Mouse (Mus musculus) granulocyte monocyte progenitor cell, adult 5-6 weeks (primary cell): Measurements from ENCODE around the gene Cltrn. TPM values are rescaled to one million over a fixed set of nuclear protein-coding genes. Genes with fewer than 3 reads are reported as not detected.

Experiments used
- ATAC-seq: replicated peaks from 2 replicates; pipeline ENCODE4 v1.8.0; 2016; ENCODE audit warnings: mild to moderate bottlenecking, moderate TSS enrichment, inconsistent platforms; ENCODE audit not compliant: poor library complexity, severe bottlenecking
- total RNA-seq, 2 experiments: library from RNA; stranded (forward) in 1 of 2; stranded (reverse) in 1 of 2; fragments of 200-712, 200-1000 nt in 1 of 2; fragments of >200 nt in 1 of 2; fragmentation: Nextera tagmentation in 1 of 2; gene quantifications; 2 replicates each; pipeline ENCODE4 v1.2.3; 2014 to 2017

Cltrn gene
- total RNA-seq, 2 experiments from 2014 or later = not detected

GRCm38 (mm10) chrX:164133531-164133930 is 44.9 kb downstream of the Cltrn start:
- no peak for ATAC-seq

GRCm38 (mm10) chrX:164135304-164135818 is 46.7 kb downstream of the Cltrn start:
- no peak for ATAC-seq

GRCm38 (mm10) chrX:164139032-164139431 is 50.4 kb downstream of the Cltrn start, which contains the start of gene Ace2:
TSS of gene Ace2 (plus strand) at chrX:164139332.
- no peak for ATAC-seq

- no peak for ATAC-seq
Observed at GRCm38 (mm10) chrX:164145463-164146250, 57.0 kb downstream of the Cltrn start.

- no peak for ATAC-seq
Observed at GRCm38 (mm10) chrX:164152703-164153102, 64.1 kb downstream of the Cltrn start.

- ATAC-seq = no peak
Observed at GRCm38 (mm10) chrX:164153606-164154005, 65.0 kb downstream of the Cltrn start.

- no peak for ATAC-seq
Observed at GRCm38 (mm10) chrX:164154594-164154993, 66.0 kb downstream of the Cltrn start.

GRCm38 (mm10) chrX:164164681-164165080 is 76.1 kb downstream of the Cltrn start:
- ATAC-seq = no peak

Other genes starting within 250 kb of the Cltrn start
- gene Ap1s2, start 179.8 kb upstream of the Cltrn start, total RNA-seq (2014; fragmentation: Nextera tagmentation) = 48.8 and 68.5 TPM in 2 replicates
- gene Ap1s2, start 179.8 kb upstream of the Cltrn start, total RNA-seq (2017) = 32.0 and 38.7 TPM in 2 replicates
- gene Zrsr2, start 130.2 kb upstream of the Cltrn start, total RNA-seq (2014; fragmentation: Nextera tagmentation) = 28.7 and 44.5 TPM in 2 replicates
- 42.5 and 65.0 TPM in 2 replicates for gene Zrsr2, start 130.2 kb upstream of the Cltrn start, total RNA-seq (2017)
- not detected in 2 replicates for gene Car5b, start 60.8 kb upstream of the Cltrn start, total RNA-seq (2014; fragmentation: Nextera tagmentation)
- 0.43 TPM in 1 of 2 replicates, not detected in the other for gene Car5b, start 60.8 kb upstream of the Cltrn start, total RNA-seq (2017)
- 8.6 and 16.6 TPM in 2 replicates for gene Siah1b, start 12.3 kb upstream of the Cltrn start, total RNA-seq (2014; fragmentation: Nextera tagmentation)
- 13.1 and 17.0 TPM in 2 replicates for gene Siah1b, start 12.3 kb upstream of the Cltrn start, total RNA-seq (2017)
- gene Ace2, start 50.5 kb downstream of the Cltrn start, total RNA-seq (2014; fragmentation: Nextera tagmentation) = not detected in 2 replicates
- gene Ace2, start 50.5 kb downstream of the Cltrn start, total RNA-seq (2017) = not detected in 2 replicates
- 4.7 and 5.5 TPM in 2 replicates for gene Bmx, start 169.4 kb downstream of the Cltrn start, total RNA-seq (2014; fragmentation: Nextera tagmentation)
- gene Bmx, start 169.4 kb downstream of the Cltrn start, total RNA-seq (2017) = 5.0 and 10.1 TPM in 2 replicates
- gene Pir, start 180.5 kb downstream of the Cltrn start, total RNA-seq (2014; fragmentation: Nextera tagmentation) = 3.6 TPM in 1 of 2 replicates, not detected in the other
- gene Pir, start 180.5 kb downstream of the Cltrn start, total RNA-seq (2017) = 2.5 TPM in 1 of 2 replicates, not detected in the other